Mouse (Mus musculus) retina, postnatal 7 days (tissue): ENCODE measurements around the gene Olfr24.
"Not testable (repeated sequence)": the region's sequence is repeated elsewhere in the genome, so short reads cannot be mapped to it uniquely, and the experiment has no call there.

ENCODE experiments used
- DNase-seq: peaks from one replicate; pipeline ENCODE4 v3.0.0-alpha.2; 2012; ENCODE audit warnings: low read depth, low spot score

The Olfr24 gene

GRCm38 (mm10) chr9:18763896-18764295 lies at the start of gene Olfr24:
Gene Olfr24, minus strand, starts transcription at chr9:18763996.
- no peak for DNase-seq

DNA sequence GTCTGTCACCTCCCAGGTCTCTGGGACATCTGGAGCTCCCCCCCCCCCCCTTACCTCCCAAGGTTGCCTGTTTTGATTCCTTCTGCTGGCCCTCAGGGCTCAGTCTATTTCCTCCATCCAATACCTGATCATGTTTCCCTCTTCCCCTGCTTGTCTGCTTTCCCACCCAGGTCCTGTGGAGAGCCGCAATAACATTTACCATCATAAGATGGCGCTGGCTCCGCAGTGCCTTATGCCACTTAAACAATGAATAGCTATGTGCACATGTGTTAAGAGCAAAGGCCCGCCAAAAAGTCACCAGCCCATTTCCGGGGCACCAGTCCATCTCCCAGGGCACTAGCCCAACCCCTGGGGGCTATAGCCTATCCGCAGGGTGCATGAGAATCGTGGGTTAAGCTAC lies 21.5 kb upstream of the Olfr24 start:
- no peak for DNase-seq

- DNase-seq = no peak
Observed at GRCm38 (mm10) chr9:18779476-18779875, 15.7 kb upstream of the Olfr24 start.

GRCm38 (mm10) chr9:18778981-18779380 lies 15.2 kb upstream of the Olfr24 start:
- no peak for DNase-seq

DNA sequence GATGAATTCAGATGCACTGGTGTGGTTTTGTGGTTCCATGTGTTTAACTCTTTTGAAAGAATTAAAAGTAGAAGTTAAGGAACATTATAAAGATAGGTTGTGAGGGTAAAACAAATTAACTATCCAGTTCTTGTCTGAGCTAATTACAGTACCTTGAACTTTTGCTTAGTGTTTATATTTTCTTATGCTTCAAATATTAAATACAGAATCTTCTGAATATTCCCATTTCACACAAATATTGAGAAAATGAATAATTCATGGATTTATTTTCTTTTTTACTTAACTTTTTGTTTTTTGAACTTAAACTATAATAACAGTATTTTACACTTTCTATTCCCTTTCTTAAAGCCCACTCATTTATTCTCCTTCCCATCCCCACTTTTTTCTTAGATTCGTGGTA lies 8.2 kb downstream of the Olfr24 start:
- no peak for DNase-seq

- peak; percentile 8 for DNase-seq
Observed at GRCm38 (mm10) chr9:18744639-18745038, 19.2 kb downstream of the Olfr24 start.

DNA sequence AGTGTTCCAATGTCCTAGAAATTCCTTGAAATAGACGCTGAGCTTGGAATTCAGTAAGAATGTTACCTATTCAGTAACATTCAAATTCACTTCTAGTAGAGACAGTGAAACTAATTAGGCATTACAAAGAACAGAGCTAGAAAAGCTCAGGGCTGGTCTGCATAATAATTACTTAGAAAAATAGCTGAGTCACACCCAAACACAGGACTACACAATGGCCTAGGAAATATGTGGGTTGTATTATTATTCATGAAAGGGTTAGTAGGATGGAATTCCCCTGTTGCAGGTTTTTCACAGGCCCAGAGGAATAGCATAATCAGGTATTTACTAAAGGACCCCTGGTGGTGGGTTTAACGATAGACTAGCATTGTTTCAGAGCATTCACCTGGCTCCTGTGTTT lies 29.6 kb downstream of the Olfr24 start:
- DNase-seq = not testable (repeated sequence)

DNA sequence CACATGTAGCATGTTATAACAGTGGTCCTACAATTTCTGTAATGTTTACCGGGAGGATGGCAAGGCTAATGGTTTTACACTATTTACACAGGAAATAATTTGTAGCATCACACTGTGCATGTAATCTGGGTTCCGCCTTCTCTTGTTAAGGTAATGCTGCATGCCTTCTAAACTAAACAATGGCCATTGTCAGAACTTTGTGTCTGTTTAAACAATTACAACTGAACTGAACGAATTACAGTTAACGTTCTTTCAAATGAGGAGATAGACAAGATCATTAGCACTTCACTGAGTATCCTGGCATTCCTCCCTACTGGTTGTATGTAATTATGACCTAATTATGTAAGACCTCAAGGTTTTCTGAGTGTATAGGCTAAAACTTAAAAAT lies 41.1 kb downstream of the Olfr24 start:
- DNase-seq = no peak

- DNase-seq = peak; percentile 8
Observed at GRCm38 (mm10) chr9:18721931-18722711, 41.7 kb downstream of the Olfr24 start.

DNA sequence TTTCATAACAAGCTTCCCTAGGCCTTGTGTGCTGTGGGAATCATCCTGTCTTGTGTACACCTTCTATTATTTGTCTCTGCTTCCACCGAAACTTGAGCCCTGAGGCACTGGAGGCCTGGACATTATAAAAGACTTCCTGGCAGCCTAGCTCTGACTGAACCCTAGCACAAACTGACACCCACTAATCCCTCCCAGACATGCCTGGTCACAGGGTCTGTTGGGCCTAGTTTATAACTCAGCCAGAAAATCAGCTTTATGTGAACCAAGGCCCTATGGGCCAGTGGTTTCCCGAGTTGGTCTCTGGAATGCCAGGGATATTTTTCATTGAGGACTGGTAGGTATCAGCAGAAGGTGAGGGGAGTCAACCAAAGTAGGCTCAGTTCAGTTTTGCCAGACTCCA lies 42.8 kb downstream of the Olfr24 start:
- no peak for DNase-seq

- DNase-seq = no peak
Observed at GRCm38 (mm10) chr9:18705628-18706027, 58.2 kb downstream of the Olfr24 start.
